Mouse (Mus musculus): Measurements from ENCODE around the gene Prss8. TPM values are rescaled to one million over a fixed set of nuclear protein-coding genes. Genes with fewer than 3 reads are reported as not detected.

Gene Prss8
- total RNA-seq, 2 experiments from 2014 or later = not detected

DNA sequence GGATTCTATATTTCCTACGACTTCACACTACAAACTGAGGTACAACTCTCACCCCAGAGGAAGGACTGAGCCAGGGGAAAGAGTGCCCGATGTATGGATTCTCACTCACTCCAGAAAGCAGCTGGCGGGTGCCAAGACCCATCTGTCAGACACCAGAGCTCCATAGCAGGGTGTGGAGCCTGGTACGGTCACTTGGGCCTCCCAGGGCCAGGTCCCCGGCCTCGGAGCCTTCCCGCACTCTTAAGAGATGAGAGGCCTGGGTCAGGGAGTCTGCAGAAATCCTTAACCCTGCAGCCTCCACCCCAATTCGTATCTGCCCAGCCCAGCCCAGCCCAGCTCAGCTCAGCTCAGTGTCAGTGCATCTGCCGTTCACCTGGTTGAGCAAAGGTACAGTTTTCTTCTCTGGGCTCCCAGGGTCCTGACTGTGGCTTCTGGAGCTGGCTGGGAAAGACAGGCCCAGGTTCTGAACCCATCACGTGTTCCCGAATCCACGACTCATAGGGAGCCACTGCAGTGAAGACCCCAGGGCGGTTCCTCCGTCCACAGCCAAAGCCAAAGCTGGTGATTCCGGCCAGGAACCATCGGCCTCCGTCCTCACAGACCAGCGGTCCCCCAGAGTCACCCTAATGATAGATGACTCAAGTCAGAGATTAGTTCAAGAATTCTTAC is 6.4 kb upstream of the Prss8 start:
- no peak for DNase-seq
- peak overlapping the region; percentile 76 for H3K4me3 ChIP-seq
- H3K27ac ChIP-seq = peak overlapping the region; percentile 87
- TF ChIP-seq CTCF (IDR thresholded peaks at IDR 0.05) = no peak
- intact Hi-C loops (cut with DNase I) = loop anchor here (5.0 to 10.0 kb wide), 2 partner anchors 39 to 268 kb away; partner anchors contain the start of genes Cox6a2, Gm21974 and Vkorc1

DNA sequence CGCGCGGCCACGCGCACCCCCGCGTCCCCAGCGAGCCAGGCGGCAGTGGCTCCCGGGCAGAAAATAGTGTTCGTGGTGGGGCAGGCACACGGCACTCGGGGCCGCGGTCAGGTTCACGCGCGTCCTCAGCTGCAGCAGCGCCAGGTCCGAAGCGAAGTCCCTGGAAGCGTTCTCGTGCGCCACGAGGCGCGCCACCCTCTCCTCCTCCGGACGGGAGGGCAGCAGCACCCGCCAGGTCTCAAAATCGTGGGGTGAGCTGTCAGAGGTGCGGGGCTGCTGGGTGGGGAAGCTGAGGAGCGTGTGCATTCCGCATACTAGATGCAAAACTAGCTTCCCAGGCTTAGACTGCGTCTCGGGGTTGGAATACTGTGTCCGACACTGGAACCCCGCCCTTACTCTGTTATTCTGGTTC is 5.8 kb upstream of the Prss8 start:
- Histone ChIP-seq H3K4me3 (peak overlapping the region; percentile 76), H3K27ac (peak overlapping the region; percentile 87)
- no peak for TF ChIP-seq CTCF (IDR thresholded peaks at IDR 0.05)
- DNase-seq = no peak
- intact Hi-C loops (cut with DNase I) = loop anchor here (1.0 to 10.0 kb wide), 4 partner anchors 23 to 269 kb away; partner anchors contain the start of genes Cox6a2, Gm21974, Hsd3b7 and Kat8

DNA sequence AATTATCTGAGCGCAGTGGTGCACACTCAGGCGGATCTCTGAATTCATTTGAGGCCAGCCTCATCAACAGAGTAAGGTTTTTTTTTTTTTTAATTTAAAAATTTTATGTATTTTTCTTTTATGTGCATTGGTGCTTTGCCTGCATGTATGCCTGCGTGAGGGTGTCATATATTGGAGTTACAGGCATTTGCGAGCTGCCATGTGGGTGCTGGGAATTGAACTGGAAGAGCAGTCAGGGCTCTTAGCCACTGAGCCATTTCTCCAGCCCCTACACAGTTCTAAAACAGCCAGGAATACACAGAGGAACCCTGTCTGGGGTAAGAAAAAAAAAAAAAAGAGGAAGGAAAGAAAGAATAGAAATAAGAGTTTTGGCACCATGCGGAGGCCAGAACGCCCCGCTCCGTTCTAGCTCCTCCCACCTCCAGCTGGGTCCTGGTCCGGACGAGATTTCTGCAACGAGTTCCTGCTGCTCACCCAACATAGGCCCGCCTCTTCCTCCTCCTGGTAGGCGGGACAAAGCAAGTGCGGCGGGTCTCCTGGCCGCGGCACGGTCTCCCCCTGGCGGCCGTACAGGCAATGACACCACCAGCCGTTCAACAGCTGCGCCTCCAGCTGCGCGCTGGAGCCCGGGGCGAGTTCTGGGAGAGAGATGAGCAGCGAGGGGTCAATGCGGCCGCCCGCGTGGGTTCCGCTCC is 5.3 kb upstream of the Prss8 start:
- TF ChIP-seq CTCF (IDR thresholded peaks at IDR 0.05) = no peak
- peak overlapping the region; percentile 87 for H3K27ac ChIP-seq
- intact Hi-C loops (cut with DNase I) = loop anchor here (1.0 to 10.0 kb wide), 4 partner anchors 22 to 270 kb away; partner anchors contain the start of genes Cox6a2, Gm21974, Hsd3b7 and Kat8

DNA sequence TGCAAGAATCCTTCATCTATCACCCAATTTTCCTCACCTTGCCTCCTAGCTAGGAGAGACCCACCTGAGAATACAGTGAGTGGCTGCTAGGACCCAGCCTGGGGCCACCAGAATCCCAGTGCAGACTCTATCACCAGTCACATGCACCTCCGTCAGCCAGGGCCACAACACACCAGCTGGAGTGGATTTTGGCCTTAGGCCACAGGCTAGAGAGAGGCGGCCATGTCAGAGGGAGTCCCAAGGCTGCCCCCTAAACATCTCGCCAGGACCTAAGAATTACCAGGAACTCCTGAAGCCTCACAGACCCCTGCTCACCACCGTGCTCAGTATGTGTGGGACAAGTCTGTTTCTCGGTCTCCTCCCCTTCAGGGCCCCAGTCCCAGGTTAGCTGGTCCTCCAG is 4.2 kb upstream of the Prss8 start:
- H3K27ac ChIP-seq = no peak overlapping the region
- DNase-seq = no peak
- intact Hi-C loops (cut with DNase I) = loop anchor here (2.0 to 10.0 kb wide), 2 partner anchors 21 to 271 kb away; partner anchors contain the start of genes Cox6a2 and Kat8
- no peak for TF ChIP-seq CTCF (IDR thresholded peaks at IDR 0.05)
- H3K4me3 ChIP-seq = no peak overlapping the region

More for the DNA sequence above, 5.3 kb upstream of the Prss8 start:
- DNase-seq = peak; percentile 97
- H3K4me3 ChIP-seq = peak overlapping the region; percentile 76

DNA sequence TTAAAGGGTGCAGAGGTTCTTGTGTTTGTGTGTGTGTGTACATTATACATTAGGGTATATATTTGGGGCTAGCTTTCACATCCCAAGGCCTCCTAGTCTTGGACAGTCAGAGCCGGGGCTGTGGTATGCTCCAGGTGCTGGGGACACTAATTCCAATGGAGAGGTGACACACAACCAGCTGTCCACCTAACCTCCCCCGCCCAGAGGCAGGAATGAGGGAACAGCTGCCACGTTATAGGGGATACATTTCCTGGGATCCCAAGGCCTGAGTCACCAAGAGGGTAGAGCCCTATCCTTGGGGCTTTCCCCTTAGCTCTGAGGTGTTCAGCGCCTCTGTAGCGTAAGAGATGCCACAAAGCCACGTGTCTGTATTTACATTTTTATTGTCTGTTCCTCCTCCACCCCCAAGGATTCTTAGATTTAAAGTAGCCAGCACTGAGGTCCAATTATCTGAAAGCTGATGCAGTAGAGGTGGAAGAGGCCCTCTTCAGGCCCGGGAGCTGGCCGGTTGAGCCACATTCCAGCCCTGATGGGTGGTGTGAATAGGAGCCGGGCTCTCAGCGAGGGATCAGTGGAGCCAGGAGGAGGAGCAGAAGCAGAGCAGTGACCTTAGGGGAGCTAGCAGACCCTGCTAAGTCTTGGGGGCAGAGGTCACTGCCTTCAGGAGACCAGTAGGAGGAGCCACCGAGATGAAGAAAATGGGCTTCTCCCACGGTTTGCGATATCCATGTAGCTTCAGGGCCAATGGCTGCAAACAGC is 2.5 kb upstream of the Prss8 start:
- H3K4me3 ChIP-seq = no peak overlapping the region

DNA sequence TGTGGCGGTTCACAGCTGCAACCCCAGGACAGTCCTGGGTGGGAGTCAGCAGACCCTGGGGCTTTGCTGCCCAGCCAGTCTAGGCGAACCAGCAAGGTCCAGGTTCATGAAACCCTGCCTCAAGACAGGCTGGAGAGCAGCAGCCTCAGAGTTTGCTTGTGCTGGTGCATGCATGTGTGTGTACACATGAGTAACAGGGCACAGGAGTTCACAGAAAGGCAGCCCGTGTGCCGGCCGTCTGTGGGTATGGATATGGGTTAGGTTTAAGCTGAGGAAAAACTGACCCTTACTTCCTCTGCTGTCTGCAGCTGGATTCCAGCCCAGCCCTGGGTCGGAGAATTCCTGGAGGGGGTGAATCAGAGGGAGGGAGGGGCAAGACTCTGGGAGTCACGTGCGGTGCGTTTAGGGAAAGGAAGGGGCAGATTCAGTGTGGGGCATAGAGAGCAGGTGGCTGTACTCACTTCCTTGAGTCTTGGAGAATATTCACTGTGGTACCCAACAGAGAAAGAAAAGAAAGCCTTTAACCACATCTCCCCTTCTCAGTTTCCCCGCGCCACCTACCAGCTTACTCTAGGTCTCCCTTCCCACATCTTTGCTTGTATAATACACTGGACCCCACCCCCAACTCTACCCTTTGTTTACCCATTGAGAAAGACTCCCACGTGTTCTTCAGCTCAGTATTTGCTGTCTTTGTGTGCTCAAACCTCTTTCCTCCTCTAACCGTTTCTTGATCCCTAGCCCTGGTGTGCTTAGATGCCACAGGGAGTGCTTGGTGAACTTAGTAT is 1.6 kb upstream of the Prss8 start:
- Histone ChIP-seq H3K4me3 (no peak overlapping the region), H3K27ac (no peak overlapping the region)
- TF ChIP-seq CTCF (IDR thresholded peaks at IDR 0.05) = no peak
- intact Hi-C loops (cut with DNase I) = loop anchor here (10.0 kb wide), 1 partner anchor 273 kb away; the partner anchor contains the start of gene Cox6a2
- DNase-seq = no peak

More for the DNA sequence above, 2.5 kb upstream of the Prss8 start:
- no peak overlapping the region for H3K27ac ChIP-seq
- no peak for TF ChIP-seq CTCF (IDR thresholded peaks at IDR 0.05)
- intact Hi-C loops (cut with DNase I) = loop anchor here (10.0 kb wide), 1 partner anchor 272 kb away; the partner anchor contains the start of gene Cox6a2
- no peak for DNase-seq

DNA sequence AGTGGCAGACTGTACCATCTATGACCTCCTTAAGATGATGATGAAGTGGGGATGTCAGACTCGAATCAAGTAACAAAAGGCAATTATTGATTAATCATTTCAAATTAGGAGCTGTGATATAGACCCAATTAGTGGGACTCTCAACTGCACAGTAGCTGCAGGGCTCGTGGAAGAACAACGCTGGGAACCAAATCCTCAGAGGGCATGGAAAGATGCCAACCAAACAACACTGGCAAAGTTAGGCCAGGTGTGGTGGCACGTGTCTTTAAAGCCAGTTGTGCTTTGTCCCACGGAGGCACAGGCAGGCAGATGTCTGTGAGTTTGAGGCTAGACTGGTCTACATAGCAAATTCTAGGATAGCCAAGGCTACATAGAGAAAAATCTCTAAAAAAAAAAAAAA is 732 bp upstream of the Prss8 start:
- no peak for DNase-seq
- no peak for TF ChIP-seq CTCF (IDR thresholded peaks at IDR 0.05)
- no peak overlapping the region for H3K27ac ChIP-seq
- no peak overlapping the region for H3K4me3 ChIP-seq
- intact Hi-C loops (cut with DNase I) = loop anchor here (10.0 kb wide), 1 partner anchor 274 kb away; the partner anchor contains the start of gene Cox6a2

DNA sequence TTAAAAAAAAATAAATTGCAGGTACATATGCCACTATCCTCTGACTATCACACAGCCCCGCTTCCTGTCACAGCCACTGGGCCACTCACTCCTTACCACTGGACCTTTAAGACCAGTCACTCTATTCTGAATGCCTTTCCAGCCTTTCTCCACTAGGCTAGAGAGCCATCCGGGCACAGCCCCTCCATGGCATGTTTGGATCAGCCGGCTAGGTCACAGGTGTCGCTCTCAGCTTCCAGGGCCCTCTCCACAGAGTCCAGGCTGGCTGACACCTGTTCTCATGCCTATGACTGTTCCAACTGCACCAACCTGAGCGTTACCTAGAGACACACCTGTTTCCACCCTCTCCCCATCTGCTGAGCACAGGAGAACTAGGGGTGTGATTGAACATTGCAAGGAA is 1.3 kb downstream of the Prss8 start:
- no peak overlapping the region for H3K4me3 ChIP-seq
- H3K27ac ChIP-seq = no peak overlapping the region
- no peak for TF ChIP-seq CTCF (IDR thresholded peaks at IDR 0.05)
- no peak for DNase-seq
- intact Hi-C loops (cut with DNase I) = no loop called here

DNA sequence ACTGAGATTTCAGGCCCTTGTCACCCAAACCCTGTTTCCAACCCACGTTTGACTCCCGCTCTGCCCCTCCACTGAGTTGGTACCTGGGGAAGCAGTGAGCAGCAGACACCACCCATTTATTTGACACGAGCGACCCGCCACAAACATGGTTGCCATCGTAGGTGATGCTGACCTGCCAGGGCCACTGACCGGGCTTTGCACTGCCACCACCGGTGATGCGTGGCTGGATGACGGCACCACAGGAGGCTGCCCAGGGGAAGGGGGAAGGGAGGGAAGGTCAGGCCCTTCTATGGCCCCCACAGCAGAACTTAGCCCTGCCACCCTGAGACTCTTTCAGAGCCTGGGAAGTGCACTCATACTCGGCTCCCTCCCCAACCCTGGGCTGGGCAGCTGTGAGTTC is 2.2 kb downstream of the Prss8 start:
- intact Hi-C loops (cut with DNase I) = no loop called here
- Histone ChIP-seq H3K4me3 (no peak overlapping the region), H3K27ac (no peak overlapping the region)
- DNase-seq = no peak
- TF ChIP-seq CTCF (IDR thresholded peaks at IDR 0.05) = no peak

DNA sequence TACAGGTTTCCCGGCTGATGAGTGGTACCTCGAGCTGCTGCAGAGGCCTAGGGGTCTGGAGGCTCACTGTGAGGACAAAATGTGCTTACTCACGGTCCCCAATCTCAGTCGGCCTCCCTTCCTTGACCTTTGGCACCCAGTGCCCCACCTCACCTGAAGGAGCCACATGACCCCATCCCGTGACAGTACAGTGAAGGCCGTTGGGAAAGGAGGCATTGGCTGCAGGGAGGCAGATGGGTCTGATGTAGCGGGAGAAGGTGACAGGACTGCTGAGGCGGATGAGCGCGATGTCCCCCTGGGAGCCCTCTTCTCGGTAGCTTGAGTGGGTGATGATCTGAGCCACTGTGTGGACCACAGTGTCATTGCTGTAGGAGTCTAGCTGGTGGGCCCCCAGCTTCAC is 3.1 kb downstream of the Prss8 start:
- no peak for TF ChIP-seq CTCF (IDR thresholded peaks at IDR 0.05)
- no peak for DNase-seq
- intact Hi-C loops (cut with DNase I) = no loop called here
- no peak overlapping the region for H3K27ac ChIP-seq
- no peak overlapping the region for H3K4me3 ChIP-seq

DNA sequence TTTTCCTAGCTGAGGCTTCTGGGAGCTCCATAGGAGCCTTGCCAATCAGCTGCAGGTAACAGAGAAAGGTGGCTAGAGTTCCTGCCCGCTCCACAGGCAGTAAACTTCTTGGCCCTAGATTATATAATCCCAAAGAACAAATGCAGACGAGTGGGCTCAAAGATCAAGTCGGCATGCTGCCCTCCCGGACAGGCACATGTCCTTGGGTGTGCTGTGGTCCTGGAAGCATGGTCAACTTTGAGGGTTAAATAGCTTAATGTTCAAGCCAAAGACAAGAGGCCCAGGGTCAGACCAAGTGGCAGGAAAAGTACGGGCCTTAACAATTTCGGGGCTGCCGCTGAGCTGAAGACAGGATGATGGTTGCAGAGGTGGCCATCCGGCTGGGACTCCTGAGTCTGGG is 3.8 kb downstream of the Prss8 start:
- TF ChIP-seq CTCF (IDR thresholded peaks at IDR 0.05) = no peak
- DNase-seq = no peak
- intact Hi-C loops (cut with DNase I) = no loop called here

DNA sequence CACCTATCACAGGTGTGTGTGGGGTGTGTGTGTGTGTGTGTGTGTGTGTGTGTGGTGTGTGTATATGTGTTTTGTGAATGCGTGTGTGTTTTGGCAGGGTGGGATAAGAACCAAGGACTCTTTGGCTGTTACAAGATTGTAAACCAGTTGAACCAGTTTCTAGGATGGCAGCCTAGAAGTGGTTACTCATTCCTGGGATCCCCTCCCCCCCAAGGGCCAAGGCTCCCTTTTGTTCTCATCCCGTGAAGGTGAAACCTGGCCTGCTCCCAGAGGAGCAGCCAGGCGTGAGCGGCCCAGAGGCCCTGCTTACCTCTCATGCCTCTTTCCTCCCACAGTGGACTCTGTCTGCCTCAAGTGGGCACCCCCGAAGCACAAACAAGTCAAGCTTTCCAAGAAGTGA is 4.7 kb downstream of the Prss8 start:
- intact Hi-C loops (cut with DNase I) = no loop called here
- Histone ChIP-seq H3K27ac (no peak overlapping the region), H3K4me3 (no peak overlapping the region)
- no peak for DNase-seq
- TF ChIP-seq CTCF (IDR thresholded peaks at IDR 0.05) = no peak

More for the DNA sequence above, 3.8 kb downstream of the Prss8 start:
- H3K27ac ChIP-seq = no peak overlapping the region
- H3K4me3 ChIP-seq = no peak overlapping the region

Data from gastrocnemius, adult 2 months (tissue).